Mouse (Mus musculus): ENCODE results near the gene Kif1c. TPM values are rescaled to one million over a fixed set of nuclear protein-coding genes. Genes with fewer than 3 reads are reported as not detected.

Kif1c gene
- total and polyA plus RNA-seq, 3 experiments, result 19.8 to 21.7 TPM; not detected in 1

DNA sequence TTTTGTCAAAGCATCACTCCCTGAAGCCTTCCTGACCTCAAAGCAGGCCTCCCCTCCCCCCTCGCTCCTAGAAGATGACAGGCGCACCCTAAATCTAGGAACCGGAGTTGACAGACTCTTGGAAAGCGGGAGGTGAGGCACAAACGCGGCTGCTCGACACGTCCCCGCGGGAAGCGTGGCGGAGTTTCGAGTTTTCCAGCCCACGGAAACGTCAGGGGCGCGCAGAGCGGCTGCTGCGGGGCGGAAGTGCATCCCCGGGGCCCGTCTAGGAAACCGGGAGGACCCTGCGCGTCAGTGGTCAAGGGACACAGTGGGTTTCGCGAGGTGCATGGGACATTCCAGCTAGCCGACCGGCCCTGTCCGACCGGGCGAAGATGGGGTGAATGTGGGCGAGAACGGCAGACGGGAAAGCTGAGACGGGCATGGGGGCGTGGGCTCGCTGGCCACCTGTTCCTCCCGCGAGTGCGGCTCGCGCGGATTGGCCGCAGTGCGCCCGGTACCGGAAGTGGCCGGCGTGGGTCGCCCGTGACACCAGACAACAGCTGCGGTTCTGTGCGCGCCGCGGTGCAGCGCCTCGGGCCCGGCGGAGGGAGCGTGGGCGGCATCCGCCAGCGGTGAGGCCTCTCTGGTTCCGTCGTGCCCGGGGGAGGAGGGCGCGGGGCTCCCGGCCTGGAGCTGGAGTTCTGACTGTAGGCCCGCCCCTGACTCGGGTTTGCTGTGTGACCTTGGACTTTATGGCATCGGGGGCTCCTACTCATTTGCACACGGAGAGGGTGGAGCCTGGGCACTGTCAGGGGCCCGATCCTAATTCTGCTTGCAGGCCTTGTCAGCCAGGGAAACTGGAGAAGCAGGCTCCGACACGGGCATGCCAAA lies 63.8 kb downstream of the Kif1c start, which contains the start of gene Zfp3 (continued):
- TF ChIP-seq GABPA (IDR thresholded peaks at IDR 0.05; ENCODE audit: low read depth, low read length) (no peak; the same call in 1 of the 2 replicates), MAX (IDR thresholded peaks at IDR 0.05; ENCODE audit: low read length) (peak; percentile 35; the same call in 1 of the 2 replicates), ZNF384 (IDR thresholded peaks at IDR 0.05; ENCODE audit: low read depth, low read length) (no peak), NRF1 (IDR thresholded peaks at IDR 0.05; ENCODE audit: insufficient read depth, low read depth, low read length, poor library complexity, severe bottlenecking) (no peak)

DNA sequence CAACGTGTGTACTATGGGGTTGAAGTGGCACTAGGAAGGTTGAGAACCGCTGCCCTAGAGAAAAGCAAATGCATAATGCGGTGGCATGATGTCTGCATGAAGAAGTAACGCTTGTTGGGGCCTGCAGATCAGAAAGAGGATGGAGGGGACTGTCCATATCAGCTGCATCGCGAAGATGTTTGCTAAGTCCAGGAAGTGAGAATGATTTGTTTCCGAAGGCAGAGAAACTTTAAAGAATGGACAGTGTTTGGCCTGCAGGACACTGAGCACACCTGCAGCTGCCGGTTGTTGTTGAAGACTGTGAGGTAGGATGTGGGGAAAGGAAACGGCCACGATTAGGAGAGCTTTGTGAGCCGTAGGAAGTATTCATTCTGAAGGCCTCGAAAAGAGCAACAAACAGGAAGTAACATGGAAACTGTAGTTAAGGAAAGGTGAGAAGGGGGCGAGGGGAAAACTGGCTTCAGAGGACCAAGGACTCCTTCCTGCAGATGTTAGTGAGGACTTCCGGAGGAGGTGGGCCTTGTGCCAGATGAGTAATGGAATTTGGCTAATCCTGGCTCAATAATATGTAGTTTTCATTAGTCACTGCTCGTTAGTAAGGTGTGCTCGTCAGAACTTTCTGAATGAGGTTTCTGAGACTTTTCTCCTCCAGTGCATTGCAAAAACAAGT lies 65.6 kb downstream of the Kif1c start:
- no peak overlapping the region for H3K27ac ChIP-seq (ENCODE audit: control insufficient read depth, low read depth, low read length)
- no peak overlapping the region for H3K4me3 ChIP-seq (ENCODE audit: control insufficient read depth in 1 of 2, insufficient read depth in 1 of 2, low read depth in 2 of 2, low read length in 2 of 2)
- peaks cover 0 to 11% of the 10 kb centered on the region in 2 experiments; a peak in 2 of 4 replicates for H3K36me3 ChIP-seq (ENCODE audit: control insufficient read depth in 1 of 2, insufficient read depth in 2 of 2, low read length in 2 of 2)
- peaks cover 6% of the 10 kb centered on the region; the same call in 1 of the 2 replicates for H3K79me2 ChIP-seq (ENCODE audit: control insufficient read depth, insufficient read depth, low read length, poor library complexity)
- H3K4me1 ChIP-seq (ENCODE audit: control insufficient read depth in 1 of 2, insufficient read depth in 2 of 2, low read length in 2 of 2), result peaks cover 7 to 18% of the 10 kb centered on the region in 2 experiments
- H3K9me3 ChIP-seq (replicated peaks; ENCODE audit: insufficient read depth, low read length), result no peaks in the 10 kb centered on the region
- TF ChIP-seq MYB (IDR thresholded peaks at IDR 0.05; ENCODE audit: low read depth, low read length) (no peak), ZNF384 (IDR thresholded peaks at IDR 0.05; ENCODE audit: low read depth, low read length) (no peak), MYC (IDR thresholded peaks at IDR 0.05; ENCODE audit: low read depth, low read length) (no peak), GATA1 (IDR thresholded peaks at IDR 0.05; ENCODE audit: low read depth, low read length) (no peak), HCFC1 (IDR thresholded peaks at IDR 0.05; ENCODE audit: low read depth, low read length) (no peak), ELF1 (IDR thresholded peaks at IDR 0.05; ENCODE audit: low read depth, low read length) (no peak), ZKSCAN1 (IDR thresholded peaks at IDR 0.05; ENCODE audit: low read depth, low read length) (no peak), CHD2 (IDR thresholded peaks at IDR 0.05; ENCODE audit: low read length) (no peak), RCOR1 (IDR thresholded peaks at IDR 0.05; ENCODE audit: low read depth, low read length) (no peak), POLR2AphosphoS5 (IDR thresholded peaks at IDR 0.05; ENCODE audit: borderline replicate concordance, low read depth, low read length) (no peak), KAT2A (conservative IDR thresholded peaks at IDR 0.05; ENCODE audit: low read depth, low read length) (no peak), MAFK (IDR thresholded peaks at IDR 0.05; ENCODE audit: borderline replicate concordance, low read depth, low read length) (no peak)
- DNase-seq (ENCODE audit: low read depth, low spot score), result no peak
- H3K9ac ChIP-seq (ENCODE audit: control insufficient read depth, low read depth, low read length, poor library complexity, severe bottlenecking), result no peak overlapping the region
- H3K27me3 ChIP-seq (ENCODE audit: control insufficient read depth in 1 of 2, insufficient read depth in 2 of 2, low read length in 2 of 2), result peaks cover 0 to 2% of the 10 kb centered on the region in 2 experiments; a peak in 2 of 4 replicates
